Mouse (Mus musculus) splenic B cell, adult 2 months (primary cell): ENCODE measurements around the gene Hoxb5.

Experiments used
- DNase-seq: peaks from one replicate; pipeline ENCODE4 v3.0.0-alpha.2; 2011; ENCODE audit warnings: low read depth, low spot score
- H3K27me3 ChIP-seq: 2 replicates; pipeline ENCODE4 v1.6.1; 2012; ENCODE audit warnings: mild to moderate bottlenecking, low read length, moderate library complexity, mixed read lengths; ENCODE audit not compliant: control insufficient read depth, poor library complexity, insufficient read depth, severe bottlenecking
- H3K36me3 ChIP-seq: 2 replicates; pipeline ENCODE4 v1.6.1; 2012; ENCODE audit warnings: mild to moderate bottlenecking, low read length, moderate library complexity, mixed read lengths; ENCODE audit not compliant: control insufficient read depth, poor library complexity, insufficient read depth, severe bottlenecking

Hoxb5 gene

DNA sequence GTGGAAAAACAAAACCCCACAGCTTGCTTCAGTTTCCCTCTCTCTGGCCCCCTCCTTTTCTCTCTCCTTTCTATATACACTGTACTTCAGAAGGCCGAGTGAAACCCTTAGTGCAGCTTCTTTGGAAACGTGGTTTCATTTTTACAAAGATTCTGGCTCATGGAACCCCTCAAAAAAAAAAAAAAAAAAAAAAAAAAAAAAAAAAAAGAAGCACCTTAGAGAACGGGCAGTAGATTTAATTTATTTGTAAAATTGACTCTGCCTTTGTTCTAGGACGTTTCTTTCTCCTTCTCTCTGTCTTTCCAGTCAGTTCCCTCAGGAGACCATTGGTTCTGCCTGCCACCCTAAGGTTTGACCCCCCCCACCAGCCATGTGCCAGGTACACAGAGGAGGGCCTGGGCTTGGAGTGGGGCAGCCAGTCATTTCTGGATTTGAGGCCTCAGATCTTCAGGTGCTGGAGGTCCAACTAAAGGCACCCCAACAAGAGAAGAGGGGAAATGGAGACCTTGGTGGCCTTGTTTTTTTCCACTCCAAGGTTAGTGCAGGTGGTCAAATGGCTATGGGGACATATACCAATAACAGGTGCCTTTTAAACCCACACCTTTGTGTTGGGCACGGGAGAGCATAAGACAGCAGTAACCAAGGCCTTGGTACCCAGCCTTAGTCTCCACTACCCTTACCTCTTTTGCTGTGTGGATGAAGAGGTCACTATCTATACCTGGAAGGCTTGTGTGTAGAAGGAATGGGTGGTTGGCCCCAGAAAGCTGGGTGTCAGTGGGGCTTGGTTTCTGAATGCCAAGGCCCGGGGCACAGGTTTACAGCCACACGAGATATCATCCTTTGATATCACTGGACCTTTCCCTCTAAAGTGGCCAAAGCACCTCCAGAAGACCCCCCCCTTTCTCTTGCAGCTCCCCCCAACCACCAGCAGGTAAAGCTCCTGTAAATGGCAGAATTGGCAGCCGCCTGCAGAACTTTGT lies 22.4 kb upstream of the Hoxb5 start:
- H3K27me3 ChIP-seq: peaks cover 9% of the 10 kb centered on the region
- no peak for DNase-seq
- no peaks in the 10 kb centered on the region for H3K36me3 ChIP-seq

DNA sequence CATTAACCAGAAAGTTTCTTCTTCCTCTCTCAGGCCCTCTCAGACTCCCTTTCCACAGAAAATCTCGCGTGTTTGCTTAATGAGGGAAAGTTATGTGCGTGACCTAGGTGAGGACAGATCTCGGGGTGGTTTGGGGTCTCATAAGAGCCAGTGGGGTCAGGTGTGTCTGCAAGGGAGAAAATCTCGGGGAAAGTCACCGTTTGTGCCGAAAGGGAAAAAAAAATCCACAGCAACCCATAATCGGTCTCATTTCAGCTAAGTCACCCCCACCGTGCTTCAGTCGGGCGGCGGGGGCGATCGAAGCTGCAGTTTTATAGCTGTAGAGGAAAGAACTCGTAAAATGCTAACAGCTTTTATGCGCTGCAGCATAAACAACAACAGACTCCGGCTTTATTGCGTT lies 21.7 kb upstream of the Hoxb5 start:
- Histone ChIP-seq H3K27me3 (peaks cover 9% of the 10 kb centered on the region), H3K36me3 (no peaks in the 10 kb centered on the region)
- DNase-seq: no peak

DNA sequence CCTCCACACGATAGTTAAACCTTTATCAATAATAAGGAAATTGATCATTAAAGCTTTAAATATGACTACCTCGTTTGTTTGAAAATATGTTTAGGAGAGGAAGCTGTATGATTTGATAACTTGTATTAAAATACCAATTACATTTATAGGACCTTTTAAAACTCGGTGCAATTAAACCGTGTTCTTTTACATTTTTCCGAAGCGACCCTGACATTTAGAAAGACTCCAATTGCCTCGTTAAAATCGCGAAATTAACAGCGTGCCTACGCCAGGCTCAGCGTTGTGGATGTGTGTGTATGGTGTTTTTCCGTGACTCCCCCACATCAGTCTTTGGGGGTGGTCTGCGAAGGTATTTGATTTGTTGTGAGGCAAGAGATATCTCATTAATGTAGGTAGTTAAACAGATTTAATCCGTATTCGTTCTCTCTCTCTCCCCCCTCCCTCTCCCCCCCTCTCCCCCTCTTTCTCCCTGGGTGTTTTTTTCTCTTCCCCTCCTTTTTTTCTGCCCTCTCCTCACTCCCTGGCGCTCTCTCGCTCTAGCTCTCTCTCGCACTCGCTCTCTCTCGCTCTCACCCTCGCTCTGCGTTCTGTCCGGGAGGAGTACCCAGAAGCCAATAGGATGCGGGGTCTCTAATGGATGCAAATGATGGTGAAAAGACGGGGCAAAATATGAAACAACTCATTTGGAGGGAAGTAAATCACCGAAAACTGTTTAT lies 21.1 kb upstream of the Hoxb5 start, which contains the start of gene Hoxb8:
Hoxb8 (plus strand) TSS at position 51 of the 716 bp plus-strand sequence.
- Histone ChIP-seq H3K36me3 (no peaks in the 10 kb centered on the region), H3K27me3 (peaks cover 7% of the 10 kb centered on the region)
- DNase-seq: no peak

DNA sequence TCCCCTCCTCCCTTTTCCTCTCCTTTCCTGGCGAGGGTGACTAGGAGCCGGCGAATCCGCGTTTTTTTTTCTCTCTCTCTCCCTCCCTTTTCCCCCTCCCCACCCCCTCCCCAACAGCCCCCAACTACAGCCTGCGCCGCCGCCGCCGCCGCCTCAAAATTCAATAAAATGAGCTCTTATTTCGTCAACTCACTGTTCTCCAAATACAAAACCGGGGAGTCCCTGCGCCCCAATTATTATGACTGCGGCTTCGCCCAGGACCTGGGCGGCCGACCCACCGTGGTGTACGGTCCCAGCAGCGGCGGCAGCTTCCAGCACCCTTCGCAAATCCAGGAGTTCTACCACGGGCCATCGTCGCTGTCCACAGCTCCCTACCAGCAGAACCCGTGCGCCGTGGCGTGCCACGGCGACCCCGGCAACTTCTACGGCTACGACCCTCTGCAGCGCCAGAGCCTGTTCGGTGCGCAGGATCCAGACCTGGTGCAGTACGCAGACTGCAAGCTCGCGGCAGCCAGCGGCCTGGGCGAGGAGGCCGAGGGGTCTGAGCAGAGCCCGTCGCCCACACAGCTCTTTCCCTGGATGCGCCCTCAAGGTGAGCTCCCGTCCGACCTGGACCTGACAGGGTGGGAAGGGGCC lies 20.2 kb upstream of the Hoxb5 start:
- peaks cover 7% of the 10 kb centered on the region for H3K27me3 ChIP-seq
- no peak for DNase-seq
- H3K36me3 ChIP-seq: no peaks in the 10 kb centered on the region

DNA sequence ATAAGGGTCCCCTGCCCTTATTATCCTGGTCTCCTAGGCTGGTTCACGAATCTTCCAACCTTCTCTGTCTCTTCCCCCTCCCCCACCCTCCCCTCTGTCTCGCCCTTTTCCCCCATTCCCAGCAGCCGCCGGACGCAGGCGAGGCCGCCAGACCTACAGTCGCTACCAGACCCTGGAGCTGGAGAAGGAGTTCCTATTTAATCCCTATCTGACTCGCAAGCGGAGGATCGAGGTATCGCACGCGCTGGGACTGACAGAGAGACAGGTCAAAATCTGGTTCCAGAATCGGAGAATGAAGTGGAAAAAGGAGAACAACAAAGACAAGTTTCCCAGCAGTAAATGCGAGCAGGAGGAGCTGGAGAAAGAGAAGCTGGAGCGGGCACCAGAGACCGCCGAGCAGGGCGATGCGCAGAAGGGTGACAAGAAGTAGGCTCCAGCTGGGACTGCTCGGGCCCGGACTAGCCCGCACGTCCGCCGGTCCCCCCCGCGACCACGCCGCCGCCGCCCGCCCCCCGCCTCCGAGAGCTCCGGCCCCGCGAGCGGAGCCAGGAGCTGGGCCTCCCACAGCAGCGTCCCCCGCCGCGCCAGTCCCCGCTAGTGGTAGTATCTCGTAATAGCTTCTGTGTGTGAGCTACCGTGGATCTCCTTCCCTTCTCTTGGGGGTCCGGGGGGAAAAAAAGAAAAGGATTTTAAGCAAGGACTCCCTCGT lies 18.9 kb upstream of the Hoxb5 start:
- H3K36me3 ChIP-seq: no peaks in the 10 kb centered on the region
- peaks cover 7% of the 10 kb centered on the region for H3K27me3 ChIP-seq
- DNase-seq: peak; percentile 49

DNA sequence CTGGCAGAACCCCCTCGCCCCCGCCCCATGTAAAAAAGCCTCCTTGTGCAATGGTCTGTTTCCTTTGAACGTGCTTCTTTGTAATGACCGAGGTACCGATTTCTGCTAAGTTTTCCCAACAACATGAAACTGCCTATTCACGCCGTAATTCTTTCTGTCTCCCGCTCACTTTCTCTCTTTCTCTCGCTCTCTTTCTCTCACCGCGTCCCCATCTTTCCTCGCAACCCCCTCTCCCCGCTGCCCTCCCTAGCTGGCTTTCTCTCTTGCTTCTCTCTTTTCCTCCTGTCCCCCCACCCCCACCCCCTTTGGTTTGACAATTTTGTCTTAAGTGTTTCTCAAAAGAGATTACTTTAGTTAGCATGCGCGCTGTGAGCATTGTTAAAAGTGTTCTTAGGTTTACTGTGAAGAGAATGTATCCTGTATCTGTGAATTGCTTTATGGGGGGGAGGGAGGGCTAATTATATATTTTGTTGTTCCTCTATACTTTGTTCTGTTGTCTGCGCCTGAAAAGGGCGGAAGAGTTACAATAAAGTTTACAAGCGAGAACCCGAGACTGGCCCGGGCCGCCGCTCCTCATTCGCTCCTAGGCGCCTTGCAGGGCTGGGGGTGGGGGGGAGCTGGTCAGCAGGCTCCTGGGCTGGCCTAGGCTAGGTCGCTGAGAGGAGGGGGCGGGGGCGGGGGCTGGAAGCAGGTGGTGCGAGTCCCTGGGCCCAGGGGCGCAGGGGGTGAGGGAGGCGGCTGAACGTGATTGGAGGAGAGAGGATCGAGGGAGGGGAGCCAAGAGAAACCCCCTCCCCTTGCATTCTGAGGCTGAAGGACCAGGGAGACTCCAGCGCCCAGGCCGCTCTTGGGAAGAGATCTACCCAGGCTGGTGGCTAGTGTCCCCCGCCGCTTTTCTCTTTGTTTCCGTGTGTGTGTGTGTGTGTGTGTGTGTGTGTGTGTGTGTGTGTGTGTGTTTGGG lies 18.1 kb upstream of the Hoxb5 start:
- Histone ChIP-seq H3K27me3 (peaks cover 7% of the 10 kb centered on the region), H3K36me3 (no peaks in the 10 kb centered on the region)
- no peak for DNase-seq

DNA sequence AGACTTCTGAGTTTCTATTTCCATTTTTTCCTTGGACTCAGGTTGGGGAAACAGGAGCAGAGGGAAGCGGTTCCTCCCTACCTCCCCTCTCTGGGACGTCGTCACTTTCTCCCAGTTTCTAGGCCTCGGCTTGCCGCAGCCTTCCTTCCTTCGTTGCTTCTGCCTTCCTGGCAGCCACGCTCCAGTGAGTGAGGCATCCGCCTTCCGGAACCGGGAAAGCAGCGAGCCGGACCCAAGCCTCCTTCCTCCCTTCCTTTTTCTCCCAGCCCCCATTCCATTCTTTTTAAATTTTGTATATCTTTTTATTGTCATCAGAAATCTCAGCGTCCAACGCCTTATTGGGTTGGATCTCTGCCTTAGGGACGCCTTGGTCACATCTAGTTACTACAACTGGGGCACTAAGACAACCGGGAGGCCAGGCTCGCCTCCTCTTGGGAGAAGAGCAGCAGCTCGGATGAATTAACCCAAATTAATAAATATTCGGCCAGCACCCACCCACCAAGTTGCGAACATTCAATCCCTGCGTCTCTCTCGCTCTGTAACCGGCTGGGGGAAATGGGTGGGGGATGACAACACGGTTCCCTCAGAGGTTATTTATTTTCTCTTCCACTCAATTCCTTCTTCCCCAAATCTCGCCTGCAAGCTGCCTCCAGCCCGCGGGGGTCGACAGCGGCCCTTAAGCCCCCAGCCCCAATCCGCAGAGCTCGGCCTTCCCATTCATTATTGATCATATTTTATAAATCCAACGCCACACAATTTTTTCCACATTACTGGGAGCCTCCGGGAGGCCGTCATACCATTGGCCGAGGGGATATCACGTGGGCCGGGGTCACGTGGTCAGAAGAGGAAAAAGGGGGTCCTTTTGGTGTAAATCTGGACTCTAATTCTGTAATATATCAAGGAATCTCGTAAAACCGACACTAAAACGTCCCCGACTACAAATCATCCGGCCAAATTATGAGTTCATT lies 17.1 kb upstream of the Hoxb5 start, which contains the start of gene Hoxb7:
Hoxb7 (plus strand) TSS at position 853 of the 968 bp plus-strand sequence.
- H3K36me3 ChIP-seq: no peaks in the 10 kb centered on the region
- H3K27me3 ChIP-seq: peaks cover 6% of the 10 kb centered on the region
- no peak for DNase-seq

DNA sequence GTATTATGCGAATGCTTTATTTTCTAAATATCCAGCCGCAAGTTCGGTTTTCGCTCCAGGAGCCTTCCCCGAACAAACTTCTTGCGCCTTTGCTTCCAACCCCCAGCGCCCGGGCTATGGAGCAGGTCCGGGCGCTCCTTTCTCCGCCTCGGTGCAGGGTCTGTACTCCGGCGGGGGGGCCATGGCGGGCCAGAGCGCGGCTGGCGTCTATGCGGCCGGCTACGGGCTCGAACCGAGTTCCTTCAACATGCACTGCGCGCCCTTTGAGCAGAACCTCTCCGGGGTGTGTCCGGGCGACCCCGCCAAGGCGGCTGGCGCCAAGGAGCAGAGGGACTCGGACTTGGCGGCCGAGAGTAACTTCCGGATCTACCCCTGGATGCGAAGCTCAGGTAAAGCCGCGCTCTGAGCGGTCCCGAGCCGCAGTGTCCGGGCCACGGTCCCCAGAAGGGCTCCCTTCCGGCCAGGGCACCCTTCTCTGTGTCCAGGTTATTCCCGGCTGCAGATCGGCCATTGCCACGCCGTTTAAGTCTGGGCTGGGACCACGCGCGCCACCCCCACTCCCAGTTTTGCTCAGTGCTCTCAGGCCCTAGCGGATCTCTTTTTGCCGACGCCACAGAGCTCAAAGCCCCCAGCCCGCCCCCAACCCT lies 16.3 kb upstream of the Hoxb5 start:
- no peak for DNase-seq
- peaks cover 6% of the 10 kb centered on the region for H3K27me3 ChIP-seq
- H3K36me3 ChIP-seq: no peaks in the 10 kb centered on the region

DNA sequence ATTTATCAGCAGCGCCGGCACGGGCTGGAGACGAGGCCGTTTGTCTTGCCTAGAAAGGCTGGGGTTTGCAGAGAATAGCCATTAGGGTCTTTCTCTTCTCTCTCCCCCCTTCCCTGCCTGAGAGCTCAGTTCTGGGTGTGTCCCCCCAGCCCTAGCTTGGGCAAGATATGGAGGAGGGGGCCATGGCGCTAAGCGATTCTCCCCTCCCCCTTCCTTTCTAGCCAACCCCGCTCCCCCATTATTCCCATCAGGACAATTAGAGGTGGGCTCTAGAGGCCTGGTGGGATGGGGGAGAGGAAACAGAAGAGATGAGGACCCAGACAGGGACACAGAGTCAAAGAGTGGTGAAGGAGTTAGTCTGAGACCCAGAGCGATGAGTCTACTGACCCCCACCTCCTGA lies 15.7 kb upstream of the Hoxb5 start:
- Histone ChIP-seq H3K36me3 (no peaks in the 10 kb centered on the region), H3K27me3 (peaks cover 6% of the 10 kb centered on the region)
- DNase-seq: no peak

DNA sequence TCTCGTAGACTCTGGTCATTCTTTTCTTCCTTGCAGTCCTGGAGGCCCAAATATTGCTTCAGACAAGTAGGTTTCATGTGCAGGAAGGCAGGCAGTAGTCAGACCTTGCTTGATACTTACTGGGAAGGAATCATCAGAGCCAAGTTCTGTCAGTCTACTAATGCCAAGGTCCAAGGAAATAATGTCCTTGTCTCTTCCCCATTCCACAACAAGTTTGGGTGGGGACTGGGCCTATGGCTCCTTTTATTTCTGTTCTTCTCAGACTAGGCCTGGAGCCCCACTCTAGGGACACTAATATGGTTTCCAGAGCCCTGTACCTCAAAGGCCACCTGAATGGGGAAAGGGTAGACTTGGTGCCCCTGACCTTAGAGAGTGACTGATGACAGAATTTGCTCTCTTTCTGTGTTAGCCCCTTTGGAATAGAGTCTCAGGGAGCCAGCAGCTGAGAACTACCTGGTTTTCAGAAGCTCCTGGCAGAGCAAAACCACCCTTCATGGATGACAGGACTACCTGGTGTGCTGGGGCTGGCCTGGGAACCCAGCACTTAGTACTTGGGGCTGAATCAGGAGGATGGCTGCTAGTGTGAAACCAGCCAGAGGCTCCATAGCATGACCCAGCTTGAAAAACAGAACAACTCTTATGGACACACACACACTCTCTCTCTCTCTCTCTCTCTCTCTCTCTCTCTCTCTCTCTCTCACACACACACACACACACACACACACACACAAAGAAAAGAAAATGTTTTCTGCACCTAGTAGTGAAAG lies 14.5 kb upstream of the Hoxb5 start:
- Histone ChIP-seq H3K36me3 (no peaks in the 10 kb centered on the region), H3K27me3 (peaks cover 7% of the 10 kb centered on the region)
- no peak for DNase-seq

DNA sequence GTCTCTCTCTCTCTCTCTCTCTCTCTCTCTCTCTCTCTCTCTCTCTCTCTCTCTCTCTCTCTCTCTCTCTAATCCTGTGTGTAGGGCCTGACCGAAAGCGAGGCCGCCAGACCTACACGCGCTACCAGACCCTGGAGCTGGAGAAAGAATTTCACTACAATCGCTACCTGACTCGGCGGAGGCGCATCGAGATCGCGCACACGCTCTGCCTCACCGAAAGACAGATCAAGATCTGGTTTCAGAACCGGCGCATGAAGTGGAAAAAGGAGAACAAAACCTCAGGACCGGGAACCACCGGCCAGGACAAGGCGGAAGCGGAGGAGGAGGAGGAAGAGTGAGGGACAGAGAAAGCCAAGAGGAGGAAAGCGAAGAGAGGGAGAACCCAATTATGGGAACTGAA lies 13.8 kb upstream of the Hoxb5 start:
- no peak for DNase-seq
- Histone ChIP-seq H3K36me3 (no peaks in the 10 kb centered on the region), H3K27me3 (peaks cover 6% of the 10 kb centered on the region)

DNA sequence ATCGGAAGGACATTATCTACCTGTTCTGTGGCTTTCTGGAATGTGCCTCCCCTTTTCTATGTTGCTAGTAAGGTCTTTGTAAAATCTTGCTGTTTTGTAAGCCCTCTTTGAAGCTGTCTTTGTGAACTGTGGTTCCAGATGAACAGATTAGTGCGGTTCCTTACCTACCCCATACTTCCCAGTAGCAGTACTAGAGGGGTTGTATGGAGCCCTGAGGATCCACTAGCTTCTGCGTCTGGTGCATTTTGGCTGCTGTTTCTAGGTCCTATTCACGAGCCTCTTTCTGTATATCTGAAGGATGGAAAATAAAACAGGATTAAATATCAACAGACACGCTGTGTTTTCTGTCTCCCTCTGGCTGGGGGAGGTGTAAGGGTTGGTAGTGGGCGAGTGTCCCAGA lies 13.3 kb upstream of the Hoxb5 start:
- no peak for DNase-seq
- H3K36me3 ChIP-seq: no peaks in the 10 kb centered on the region
- H3K27me3 ChIP-seq: peaks cover 6% of the 10 kb centered on the region
